Mouse (Mus musculus) neural tube, embryonic 15.5 days (tissue): ENCODE data around the gene Usp21. TPM values are rescaled to one million over a fixed set of nuclear protein-coding genes. Genes with fewer than 3 reads are reported as not detected.

Source experiments
- ATAC-seq: fragments of 200-750 bp; cut with Nextera tagmentation; 2 replicates; pipeline ENCODE4 v1.8.0; 2017; ENCODE audit warnings: mild to moderate bottlenecking, moderate TSS enrichment, moderate library complexity; ENCODE audit not compliant: low FRiP score
- H3K27ac ChIP-seq: fragments of 300-500 bp; sonication (generic); replicated peaks from 2 replicates; pipeline ENCODE4 v1.5.1; 2015; ENCODE audit warnings: mild to moderate bottlenecking, inconsistent platforms
- H3K27me3 ChIP-seq: fragments of 300-500 bp; sonication (generic); replicated peaks from 2 replicates; pipeline ENCODE4 v1.6.1; 2015; ENCODE audit warnings: inconsistent platforms
- H3K36me3 ChIP-seq: fragments of 300-500 bp; sonication (generic); 2 replicates; pipeline ENCODE4 v1.6.1; 2015; ENCODE audit warnings: inconsistent platforms
- H3K4me1 ChIP-seq: fragments of 300-500 bp; sonication (generic); 2 replicates; pipeline ENCODE4 v1.6.1; 2015; ENCODE audit warnings: inconsistent platforms
- H3K4me2 ChIP-seq: fragments of 300-500 bp; sonication (generic); 2 replicates; pipeline ENCODE4 v1.6.1; 2015; ENCODE audit warnings: inconsistent platforms, mild to moderate bottlenecking, moderate library complexity
- H3K4me3 ChIP-seq: fragments of 300-500 bp; sonication (generic); replicated peaks from 2 replicates; pipeline ENCODE4 v1.5.1; 2015; ENCODE audit warnings: mild to moderate bottlenecking, inconsistent platforms
- H3K9ac ChIP-seq: fragments of 300-500 bp; sonication (generic); replicated peaks from 2 replicates; pipeline ENCODE4 v1.6.1; 2015; ENCODE audit warnings: mild to moderate bottlenecking, inconsistent platforms
- H3K9me3 ChIP-seq: fragments of 300-500 bp; sonication (generic); replicated peaks from 2 replicates; pipeline ENCODE4 v1.6.1; 2016; ENCODE audit warnings: inconsistent platforms
- WGBS: fragments of 180-500 bp; shearing (Covaris S2); methylation state at CpG from one replicate; pipeline ENCODE4 v1.1.7; 2015; ENCODE audit warnings: mixed read lengths; 5-methylcytosine and 5-hydroxymethylcytosine counted together
- polyA plus RNA-seq: library from polyadenylated mRNA; unstranded; fragments of >200 nt; fragmentation: Nextera tagmentation; extraction: Ambion mirVana; gene quantifications from 2 replicates; pipeline ENCODE4 v1.2.1, GENCODE M21; 2015

The Usp21 gene
- polyA plus RNA-seq, 1 experiment from 2014 or later, result 91.6 TPM

GRCm38 (mm10) chr1:171234538-171234937 is 53.3 kb downstream of the Usp21 start:
- WGBS, result 81% methylated on average over 4 of the region's 4 CpGs
- no peak for ATAC-seq

GRCm38 (mm10) chr1:171234126-171234525 is 53.7 kb downstream of the Usp21 start, which contains the start of gene Fcer1g:
Fcer1g (minus strand) TSS chr1:171234365.
- no peaks in the 10 kb centered on the region for H3K27me3 ChIP-seq

More at GRCm38 (mm10) chr1:171234538-171234937, 53.3 kb downstream of the Usp21 start:
- H3K9me3 ChIP-seq, result no peaks in the 10 kb centered on the region
- H3K27ac ChIP-seq, result no peak overlapping the region
- H3K4me2 ChIP-seq, result no peak overlapping the region
- H3K4me1 ChIP-seq, result no peaks in the 10 kb centered on the region
- H3K36me3 ChIP-seq, result peaks cover 56% of the 10 kb centered on the region
- no peak overlapping the region for H3K9ac ChIP-seq
- no peaks in the 10 kb centered on the region for H3K27me3 ChIP-seq
- H3K4me3 ChIP-seq, result no peak overlapping the region

GRCm38 (mm10) chr1:171232800-171233730 is 54.7 kb downstream of the Usp21 start:
- Histone ChIP-seq H3K4me3 (no peak overlapping the region), H3K27ac (no peak overlapping the region), H3K4me2 (no peak overlapping the region), H3K9ac (no peak overlapping the region), H3K9me3 (no peaks in the 10 kb centered on the region), H3K4me1 (no peaks in the 10 kb centered on the region), H3K27me3 (no peaks in the 10 kb centered on the region), H3K36me3 (peaks cover 44% of the 10 kb centered on the region)
- WGBS, result 87% methylated on average over 12 of the region's 12 CpGs
- no peak for ATAC-seq

More at GRCm38 (mm10) chr1:171234126-171234525, 53.7 kb downstream of the Usp21 start, which contains the start of gene Fcer1g:
- Histone ChIP-seq H3K9ac (no peak within 1 kb of the TSS), H3K4me3 (no peak within 1 kb of the TSS), H3K4me1 (no peaks in the 10 kb centered on the region), H3K9me3 (no peaks in the 10 kb centered on the region), H3K36me3 (peaks cover 53% of the 10 kb centered on the region), H3K27ac (no peak within 1 kb of the TSS), H3K4me2 (no peak within 1 kb of the TSS)
- 89% methylated on average over 14 of the region's 14 CpGs for WGBS
- no peak for ATAC-seq

- WGBS, result 87% methylated on average over 5 of the region's 5 CpGs
- Histone ChIP-seq H3K27me3 (no peaks in the 10 kb centered on the region), H3K36me3 (peaks cover 37% of the 10 kb centered on the region), H3K4me3 (no peak overlapping the region), H3K9ac (no peak overlapping the region), H3K4me1 (no peaks in the 10 kb centered on the region), H3K27ac (no peak overlapping the region), H3K9me3 (no peaks in the 10 kb centered on the region), H3K4me2 (no peak overlapping the region)
- ATAC-seq, result no peak
These were observed 55.4 kb downstream of the Usp21 start for GRCm38 (mm10) chr1:171232348-171232747.

Other genes with a start within 250 kb of the Usp21 start
- gene Fcgr3, start 223.1 kb downstream of the Usp21 start, polyA plus RNA-seq, result 11.5 and 11.8 TPM in 2 replicates
- 4.4 and 6.3 TPM in 2 replicates for gene Cfap126, start 174.1 kb downstream of the Usp21 start, polyA plus RNA-seq
- 311 and 314 TPM in 2 replicates for gene Sdhc, start 137.4 kb downstream of the Usp21 start, polyA plus RNA-seq
- 8.8 and 11.0 TPM in 2 replicates for gene Mpz, start 137.3 kb downstream of the Usp21 start, polyA plus RNA-seq
- 34.0 and 39.1 TPM in 2 replicates for gene Pcp4l1, start 91.7 kb downstream of the Usp21 start, polyA plus RNA-seq
- 0.38 and 0.52 TPM in 2 replicates for gene Nr1i3, start 74.0 kb downstream of the Usp21 start, polyA plus RNA-seq
- gene Tomm40l, start 65.5 kb downstream of the Usp21 start, polyA plus RNA-seq, result 51.0 and 60.0 TPM in 2 replicates
- gene Apoa2, start 62.9 kb downstream of the Usp21 start, polyA plus RNA-seq, result 11.1 and 12.9 TPM in 2 replicates
- 32.0 and 46.6 TPM in 2 replicates for gene Fcer1g, start 53.6 kb downstream of the Usp21 start, polyA plus RNA-seq
- gene Adamts4, start 37.6 kb downstream of the Usp21 start, polyA plus RNA-seq, result 3.3 and 3.6 TPM in 2 replicates
- 237 and 260 TPM in 2 replicates for gene Ndufs2, start 36.6 kb downstream of the Usp21 start, polyA plus RNA-seq
- gene B4galt3, start 17.7 kb downstream of the Usp21 start, polyA plus RNA-seq, result 90.6 and 97.6 TPM in 2 replicates
- gene Ppox, start 6.8 kb downstream of the Usp21 start, polyA plus RNA-seq, result 42.7 and 48.0 TPM in 2 replicates
- 115 and 119 TPM in 2 replicates for gene Ufc1, start 7.0 kb upstream of the Usp21 start, polyA plus RNA-seq
- 44.1 and 49.9 TPM in 2 replicates for gene Dedd, start 41.2 kb upstream of the Usp21 start, polyA plus RNA-seq
- 53.0 and 53.1 TPM in 2 replicates for gene Nit1, start 57.7 kb upstream of the Usp21 start, polyA plus RNA-seq
- gene Pfdn2, start 57.7 kb upstream of the Usp21 start, polyA plus RNA-seq, result 146 and 162 TPM in 2 replicates
- 4.0 and 4.1 TPM in 2 replicates for gene Klhdc9, start 72.8 kb upstream of the Usp21 start, polyA plus RNA-seq
- gene Nectin4, start 82.1 kb upstream of the Usp21 start, polyA plus RNA-seq, result 3.7 and 5.6 TPM in 2 replicates
- 0.88 and 6.0 TPM in 2 replicates for gene Arhgap30, start 101.0 kb upstream of the Usp21 start, polyA plus RNA-seq
- gene Usf1, start 123.3 kb upstream of the Usp21 start, polyA plus RNA-seq, result 131 and 149 TPM in 2 replicates
- gene Tstd1, start 130.9 kb upstream of the Usp21 start, polyA plus RNA-seq, result 4.9 and 6.2 TPM in 2 replicates
- gene F11r, start 149.5 kb upstream of the Usp21 start, polyA plus RNA-seq, result 11.8 and 27.5 TPM in 2 replicates
- gene Alyref2, start 215.5 kb upstream of the Usp21 start, polyA plus RNA-seq, result 30.6 and 34.7 TPM in 2 replicates
- gene Itln1, start 247.3 kb upstream of the Usp21 start, polyA plus RNA-seq, result not detected in 2 replicates